Mouse (Mus musculus) heart, postnatal 0 days (tissue): ENCODE data around the gene Megf11. TPM values are rescaled to one million over a fixed set of nuclear protein-coding genes. Genes with fewer than 3 reads are reported as not detected.

Source experiments
- ATAC-seq: fragments of 200-750 bp; cut with Nextera tagmentation; 2 replicates; pipeline ENCODE4 v1.8.0; 2017; ENCODE audit warnings: low read depth, moderate number of reproducible peaks, moderate library complexity; ENCODE audit not compliant: insufficient read depth
- DNase-seq: peaks from one replicate; pipeline ENCODE4 v3.0.0-alpha.2; 2016; ENCODE audit warnings: low spot score
- H3K27ac ChIP-seq: fragments of 300-500 bp; sonication (generic); 2 replicates; pipeline ENCODE4 v1.5.1; 2014; ENCODE audit warnings: low read depth, mild to moderate bottlenecking
- H3K27me3 ChIP-seq: fragments of 300-500 bp; sonication (generic); 2 replicates; pipeline ENCODE4 v1.6.1; 2014; ENCODE audit warnings: low read length, mixed read lengths; ENCODE audit not compliant: control insufficient read depth, insufficient read depth
- H3K36me3 ChIP-seq: fragments of 300-500 bp; sonication (generic); replicated peaks from 2 replicates; pipeline ENCODE4 v1.6.1; 2014; ENCODE audit warnings: low read length, mixed read lengths; ENCODE audit not compliant: control insufficient read depth, insufficient read depth
- H3K4me1 ChIP-seq: fragments of 300-500 bp; sonication (generic); 2 replicates; pipeline ENCODE4 v1.6.1; 2014; ENCODE audit warnings: antibody characterized with exemption; ENCODE audit not compliant: control insufficient read depth, insufficient read depth
- H3K4me2 ChIP-seq: fragments of 300-500 bp; sonication (generic); 2 replicates; pipeline ENCODE4 v1.6.1; 2014; ENCODE audit warnings: low read depth, mild to moderate bottlenecking, low read length, moderate library complexity
- H3K4me3 ChIP-seq: fragments of 300-500 bp; sonication (generic); 2 replicates; pipeline ENCODE4 v1.5.1; 2014; ENCODE audit warnings: low read depth, low read length
- H3K9ac ChIP-seq: fragments of 300-500 bp; sonication (generic); replicated peaks from 2 replicates; pipeline ENCODE4 v1.6.1; 2014; ENCODE audit warnings: low read depth, low read length, mixed read lengths
- H3K9me3 ChIP-seq: fragments of 300-500 bp; sonication (generic); replicated peaks from 2 replicates; pipeline ENCODE4 v1.6.1; 2016; ENCODE audit warnings: low read length; ENCODE audit not compliant: control insufficient read depth
- CTCF ChIP-seq: IDR thresholded peaks from 2 replicates; pipeline ENCODE4 v1.5.1; 2016; ENCODE audit warnings: antibody characterized with exemption, control low read depth, low read depth
- EP300 ChIP-seq: IDR thresholded peaks from 2 replicates; pipeline ENCODE4 v1.6.1; 2016; ENCODE audit warnings: antibody characterized with exemption, low read depth
- WGBS: fragments of 180-500 bp; shearing (Covaris S2); extraction: QIAGEN DNeasy Blood & Tissue Kit; methylation state at CpG from one replicate; pipeline ENCODE4 v1.1.7; 2014; 5-methylcytosine and 5-hydroxymethylcytosine counted together
- polyA plus RNA-seq: library from polyadenylated mRNA; unstranded; fragments of >200 nt; fragmentation: Nextera tagmentation; extraction: Ambion mirVana; gene quantifications from 2 replicates; pipeline ENCODE4 v1.2.1, GENCODE M21; 2015
- total RNA-seq: library from RNA; depleted of rRNA; stranded (reverse); fragments of >200 nt; gene quantifications from 2 replicates; pipeline ENCODE4 v1.2.3, GENCODE M21; 2014; ENCODE audit warnings: low replicate concordance

Megf11 gene
- total and polyA plus RNA-seq, 2 experiments from 2014 or later: 0.18 to 0.23 TPM

DNA sequence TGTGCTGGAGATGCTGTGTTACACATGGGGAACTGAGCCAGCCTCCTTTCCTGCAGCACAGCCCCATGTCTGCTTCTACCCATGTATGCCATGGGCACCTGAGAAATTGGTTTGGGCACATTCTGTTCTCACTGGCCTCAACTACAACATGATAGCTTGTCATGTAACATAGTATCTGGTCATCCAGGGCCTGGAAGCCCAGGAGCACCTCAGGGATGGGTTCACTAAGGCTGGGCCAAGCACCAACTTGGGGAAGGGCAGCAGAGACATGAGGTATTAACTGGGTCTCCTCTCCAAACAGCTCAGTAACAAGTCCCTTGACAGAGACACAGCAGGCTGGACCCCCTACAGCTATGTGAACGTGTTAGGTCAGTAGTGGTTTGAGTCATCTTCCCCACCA is 311.6 kb downstream of the Megf11 start:
- Histone ChIP-seq H3K4me1 (peaks cover under 1% of the 10 kb centered on the region; the same call in 1 of the 2 replicates), H3K27me3 (no peaks in the 10 kb centered on the region), H3K27ac (no peak overlapping the region), H3K9ac (no peak overlapping the region), H3K9me3 (no peaks in the 10 kb centered on the region), H3K4me3 (no peak overlapping the region), H3K4me2 (no peak overlapping the region), H3K36me3 (peaks cover 50% of the 10 kb centered on the region)
- ATAC-seq (no peak), DNase-seq (no peak)
- TF ChIP-seq CTCF (no peak), EP300 (no peak)
- WGBS: 83% methylated on average over 1 of the region's 1 CpGs

DNA sequence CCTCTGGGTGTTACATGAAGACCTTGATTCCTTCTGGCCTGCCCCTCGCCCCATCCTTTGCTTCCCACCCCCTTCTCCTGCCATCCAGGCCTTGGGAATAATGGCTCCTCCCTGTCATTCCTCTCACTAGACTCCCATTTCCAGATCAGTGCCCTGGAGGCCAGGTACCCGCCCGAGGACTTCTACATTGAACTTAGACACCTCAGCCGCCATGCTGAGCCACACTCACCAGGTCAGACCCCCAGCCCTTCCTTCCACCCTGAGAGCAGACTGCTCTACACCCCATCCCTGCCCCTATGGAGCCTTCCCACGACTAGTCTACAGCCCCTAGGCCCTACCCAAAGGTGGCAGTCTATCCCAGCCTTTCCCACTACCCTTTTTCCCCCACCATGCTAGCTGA is 312.3 kb downstream of the Megf11 start:
- Histone ChIP-seq H3K4me2 (no peak overlapping the region), H3K27me3 (no peaks in the 10 kb centered on the region), H3K9me3 (no peaks in the 10 kb centered on the region), H3K4me3 (no peak overlapping the region), H3K36me3 (peaks cover 50% of the 10 kb centered on the region), H3K4me1 (peaks cover 7% of the 10 kb centered on the region; the same call in 1 of the 2 replicates), H3K27ac (no peak overlapping the region), H3K9ac (no peak overlapping the region)
- 87% methylated on average over 5 of the region's 5 CpGs for WGBS
- TF ChIP-seq CTCF: no peak
- no peak for TF ChIP-seq EP300
- DNase-seq (no peak), ATAC-seq (no peak)

DNA sequence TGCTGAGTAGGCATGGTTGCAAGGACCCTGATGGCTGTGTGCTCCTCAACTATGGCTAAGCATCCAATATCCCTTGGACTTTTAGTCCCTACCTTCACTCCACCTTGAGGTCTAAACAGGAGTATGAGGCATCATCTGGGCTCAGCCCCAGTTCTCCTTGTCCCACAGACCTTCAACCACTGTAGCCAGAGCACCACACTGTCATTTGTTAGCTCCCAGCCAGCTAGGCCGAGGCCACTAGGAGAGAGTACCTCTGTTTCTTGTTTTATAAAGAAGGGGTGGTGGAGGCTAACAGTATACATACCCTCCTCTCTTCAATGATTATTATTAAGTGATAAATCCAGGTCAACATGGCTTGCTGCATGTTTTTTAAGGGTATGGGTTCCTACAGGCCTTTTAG is 313.2 kb downstream of the Megf11 start:
- H3K36me3 ChIP-seq: peaks cover 48% of the 10 kb centered on the region
- WGBS: 90% methylated on average over 1 of the region's 1 CpGs
- ATAC-seq: no peak

DNA sequence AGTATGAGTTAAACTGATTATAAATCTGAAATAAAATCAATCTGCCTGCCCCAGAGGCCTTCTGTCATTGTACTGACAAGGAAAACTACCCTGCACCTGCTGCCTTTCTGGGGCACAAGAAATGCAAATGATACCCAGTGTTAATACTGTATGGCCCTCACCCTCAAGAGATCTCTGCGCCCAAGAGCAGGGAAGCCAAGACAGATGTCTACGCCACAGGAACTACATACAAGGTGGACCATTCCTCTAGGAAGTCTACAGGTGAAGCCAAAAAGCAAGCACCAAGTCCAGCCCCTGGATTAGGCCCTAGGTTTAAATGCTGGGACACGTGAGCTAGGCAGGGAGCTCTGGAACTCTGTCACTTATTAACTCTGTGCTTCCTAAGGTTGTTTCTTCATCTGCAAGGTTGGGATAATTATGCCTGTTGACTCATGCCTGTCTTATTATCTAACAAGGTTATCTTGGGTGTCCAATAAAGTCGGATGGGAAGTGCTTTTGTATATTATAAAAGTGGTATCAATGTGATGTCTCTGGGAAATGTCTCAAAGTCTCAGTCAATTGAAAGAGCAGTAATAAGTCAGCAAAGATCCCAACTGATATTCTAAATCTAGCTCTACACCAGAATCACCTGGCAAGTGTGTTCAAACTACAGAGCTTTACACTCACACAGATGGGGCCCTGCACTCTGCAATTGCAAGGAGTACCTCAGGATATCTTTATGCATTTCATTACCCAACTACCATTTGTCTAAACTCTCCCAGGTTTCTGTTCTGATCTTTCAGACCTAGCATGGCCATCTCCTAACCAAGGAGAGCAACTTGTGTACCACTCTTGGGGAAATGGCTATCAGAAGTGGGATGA is 315.3 kb downstream of the Megf11 start:
- Histone ChIP-seq H3K4me1 (peaks cover 12% of the 10 kb centered on the region; the same call in 1 of the 2 replicates), H3K27me3 (no peaks in the 10 kb centered on the region), H3K4me2 (no peak overlapping the region), H3K36me3 (peaks cover 50% of the 10 kb centered on the region), H3K9me3 (no peaks in the 10 kb centered on the region), H3K27ac (no peak overlapping the region), H3K4me3 (no peak overlapping the region), H3K9ac (no peak overlapping the region)
- 89% methylated on average over 4 of the region's 4 CpGs for WGBS
- no peak for TF ChIP-seq CTCF
- no peak for TF ChIP-seq EP300
- ATAC-seq (no peak), DNase-seq (no peak)

More for the DNA sequence above, 313.2 kb downstream of the Megf11 start:
- H3K9me3 ChIP-seq: no peaks in the 10 kb centered on the region
- TF ChIP-seq CTCF (no peak), EP300 (no peak)
- H3K4me2 ChIP-seq: no peak overlapping the region
- H3K4me1 ChIP-seq: peaks cover 12% of the 10 kb centered on the region; the same call in 1 of the 2 replicates
- no peak overlapping the region for H3K27ac ChIP-seq
- H3K4me3 ChIP-seq: no peak overlapping the region
- DNase-seq: no peak
- no peak overlapping the region for H3K9ac ChIP-seq
- H3K27me3 ChIP-seq: no peaks in the 10 kb centered on the region

DNA sequence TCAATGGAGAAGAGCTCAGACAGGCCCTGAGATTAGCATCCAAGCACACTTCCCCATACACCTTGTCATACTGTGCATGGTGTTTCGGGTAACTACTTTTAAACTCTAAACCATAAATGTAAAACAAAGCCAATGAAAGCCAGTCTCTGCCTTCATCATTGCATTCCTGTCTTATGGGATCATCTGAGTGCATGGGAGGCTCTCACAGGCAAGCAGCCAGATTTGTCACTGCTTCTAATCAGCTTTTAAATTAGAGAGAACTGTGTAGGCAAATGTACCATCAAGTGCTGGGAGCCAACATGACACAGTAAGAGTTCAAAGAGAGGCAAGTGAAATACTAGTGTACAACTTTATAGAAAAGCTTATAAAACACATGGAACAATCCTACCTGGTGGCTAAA is 316.2 kb downstream of the Megf11 start:
- peak; percentile 74 for DNase-seq
- H3K27ac ChIP-seq: peak overlapping the region; percentile 35; the same call in 1 of the 2 replicates
- peaks cover 50% of the 10 kb centered on the region for H3K36me3 ChIP-seq
- no peak overlapping the region for H3K9ac ChIP-seq
- WGBS: 26% methylated on average over 1 of the region's 1 CpGs
- no peaks in the 10 kb centered on the region for H3K9me3 ChIP-seq
- H3K4me2 ChIP-seq: no peak overlapping the region
- peaks cover 12% of the 10 kb centered on the region; the same call in 1 of the 2 replicates for H3K4me1 ChIP-seq
- TF ChIP-seq EP300 (no peak), CTCF (no peak)
- no peaks in the 10 kb centered on the region for H3K27me3 ChIP-seq
- ATAC-seq: peak; percentile 70
- H3K4me3 ChIP-seq: no peak overlapping the region
